Mouse (Mus musculus) stomach, adult 2 months (tissue): ENCODE data around the gene Sox18. TPM values are rescaled to one million over a fixed set of nuclear protein-coding genes. Genes with fewer than 3 reads are reported as not detected.

Experiments
- polyA plus RNA-seq: library from polyadenylated mRNA; depleted of rRNA; stranded (reverse); fragments of >200 nt; gene quantifications from 2 replicates; pipeline ENCODE4 v1.2.3, GENCODE M21; 2012; rRNA removed

Gene Sox18
- 52.0 and 83.5 TPM in 2 replicates for polyA plus RNA-seq

GRCm38 (mm10) chr2:181671326-181671725 is at the start of gene Sox18:
Sox18 (minus strand) TSS chr2:181671640.

GRCm38 (mm10) chr2:181714903-181715326 is 43.5 kb upstream of the Sox18 start, which contains the start of gene Oprl1:
Oprl1 (plus strand) TSS chr2:181715016.

GRCm38 (mm10) chr2:181698241-181698640 is 26.8 kb upstream of the Sox18 start, which contains the start of gene Lkaaear1:
Lkaaear1 (minus strand) TSS chr2:181698442.

GRCm38 (mm10) chr2:181693339-181694280 is 22.2 kb upstream of the Sox18 start, which contains the start of gene Rgs19:
Rgs19 (minus strand) TSS chr2:181693977.

GRCm38 (mm10) chr2:181679951-181680715 is 8.7 kb upstream of the Sox18 start, which contains the start of gene Tcea2:
Tcea2 (plus strand) TSS chr2:181680310.

GRCm38 (mm10) chr2:181656734-181657133 is 14.7 kb downstream of the Sox18 start, which contains the start of gene Gm29797:
Gm29797 (plus strand) TSS chr2:181657034.

Other genes with a start within 250 kb of the Sox18 start
- 0.84 and 1.0 TPM in 2 replicates for gene Zbtb46, start 212.2 kb downstream of the Sox18 start, polyA plus RNA-seq
- not detected in 2 replicates for gene Abhd16b, start 178.4 kb downstream of the Sox18 start, polyA plus RNA-seq
- 9.2 and 9.4 TPM in 2 replicates for gene Tpd52l2, start 174.5 kb downstream of the Sox18 start, polyA plus RNA-seq
- gene Dnajc5, start 151.2 kb downstream of the Sox18 start, polyA plus RNA-seq, result 14.2 and 15.9 TPM in 2 replicates
- 56.7 and 63.7 TPM in 2 replicates for gene Uckl1, start 86.7 kb downstream of the Sox18 start, polyA plus RNA-seq
- gene Prpf6, start 79.8 kb downstream of the Sox18 start, polyA plus RNA-seq, result 2.3 and 2.9 TPM in 2 replicates
- 11.0 and 13.7 TPM in 2 replicates for gene Zfp512b, start 78.8 kb downstream of the Sox18 start, polyA plus RNA-seq
- gene Samd10, start 72.4 kb downstream of the Sox18 start, polyA plus RNA-seq, result 19.3 and 23.2 TPM in 2 replicates
- 0.38 TPM in 1 of 2 replicates, not detected in the other for gene Gm29797, start 14.6 kb downstream of the Sox18 start, polyA plus RNA-seq
- gene Tcea2, start 8.7 kb upstream of the Sox18 start, polyA plus RNA-seq, result 1.8 and 4.8 TPM in 2 replicates
- gene Rgs19, start 22.3 kb upstream of the Sox18 start, polyA plus RNA-seq, result 16.6 and 21.6 TPM in 2 replicates
- gene Lkaaear1, start 26.8 kb upstream of the Sox18 start, polyA plus RNA-seq, result not detected in 2 replicates
- 0.11 and 0.25 TPM in 2 replicates for gene Oprl1, start 43.4 kb upstream of the Sox18 start, polyA plus RNA-seq
- 0.22 and 0.34 TPM in 2 replicates for gene Myt1, start 91.7 kb upstream of the Sox18 start, polyA plus RNA-seq
- 4.0 and 5.6 TPM in 2 replicates for gene Pcmtd2, start 166.2 kb upstream of the Sox18 start, polyA plus RNA-seq
- gene Polr3k, start 192.7 kb upstream of the Sox18 start, polyA plus RNA-seq, result 0.55 and 1.3 TPM in 2 replicates